Mouse (Mus musculus) stomach, postnatal 0 days (tissue): ENCODE results near the gene Cdt1.

Experiments used
- CTCF ChIP-seq: IDR thresholded peaks from 2 replicates; pipeline ENCODE4 v1.5.1; 2016; ENCODE audit warnings: antibody characterized with exemption, low read depth, mild to moderate bottlenecking, moderate library complexity
- EP300 ChIP-seq: optimal IDR thresholded peaks from 2 replicates; pipeline ENCODE3; 2016; ENCODE audit warnings: antibody characterized with exemption

DNA sequence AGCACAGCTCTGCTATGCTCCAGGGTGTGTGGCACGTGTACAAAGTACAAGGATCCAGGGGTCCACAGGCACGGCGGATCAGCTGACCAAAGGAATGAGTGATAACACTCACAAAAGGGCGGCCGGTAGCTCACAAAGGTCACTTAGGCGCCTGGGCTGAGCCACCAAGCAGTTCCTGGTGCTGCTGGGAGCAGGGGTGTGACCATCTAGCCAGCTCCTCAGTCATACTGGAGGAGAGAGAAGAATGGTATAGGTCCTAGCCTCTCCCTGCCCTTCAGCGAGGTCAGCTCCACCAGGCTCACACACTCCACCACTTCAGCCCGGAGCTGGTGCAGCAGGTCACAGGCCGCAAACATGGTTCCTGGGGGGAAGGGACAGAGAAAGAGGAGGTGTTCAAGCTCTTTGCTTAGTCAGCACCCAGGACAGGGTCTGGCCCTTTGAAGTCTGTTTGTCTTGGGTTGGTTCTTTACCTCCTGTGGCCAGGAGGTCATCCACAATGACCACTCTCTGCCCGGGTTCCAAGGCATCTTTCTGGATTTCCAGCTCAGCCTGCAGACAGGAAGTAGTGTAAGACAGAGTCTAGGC, 6.9 kb downstream of the Cdt1 start:
- TF ChIP-seq CTCF (no peak), EP300 (no peak)
